Mouse (Mus musculus): ENCODE measurements at regions not wholly inside any gene's neighbourhood (a gene's known extent, or its start where the extent isn't known, plus 50 kb on each side); places are given as distances from the start of the nearest gene placed in this dataset.
A peak's percentile ranks its signal among the peaks of the same experiment; 100 is the strongest.

GRCm38 (mm10) chr7:136196424-136197160, 480.4 kb upstream of the Mki67 start:
- Histone ChIP-seq H3K4me2 (replicated peaks) (0 out of 2 replicates have a peak overlapping the region, but pooled peaks have one; percentile 14), H3K9me3 (no peaks in the 10 kb centered on the region), H3K36me3 (no peaks in the 10 kb centered on the region), H3K9ac (no peak overlapping the region), H3K27ac (no peak overlapping the region), H3K27me3 (replicated peaks) (no peaks in the 10 kb centered on the region), H3K4me3 (no peak overlapping the region), H3K4me1 (peaks cover 10% of the 10 kb centered on the region; the same call in 1 of the 2 replicates)
- ATAC-seq (ENCODE audit: low FRiP score, low read depth) = no peak
- WGBS = 51% methylated on average over 17 of the region's 17 CpGs

GRCm38 (mm10) chr7:136208879-136209278, 492.7 kb upstream of the Mki67 start:
- no peak overlapping the region for H3K4me3 ChIP-seq
- no peaks in the 10 kb centered on the region for H3K27me3 ChIP-seq (replicated peaks)
- peaks cover 29% of the 10 kb centered on the region for H3K4me1 ChIP-seq
- no peaks in the 10 kb centered on the region for H3K36me3 ChIP-seq
- no peak overlapping the region; the same call in 1 of the 2 replicates for H3K4me2 ChIP-seq (replicated peaks)
- no peak for ATAC-seq (ENCODE audit: low FRiP score, low read depth)
- H3K9me3 ChIP-seq = no peaks in the 10 kb centered on the region
- WGBS = 48% methylated on average over 12 of the region's 12 CpGs
- no peak overlapping the region for H3K27ac ChIP-seq
- H3K9ac ChIP-seq = no peak overlapping the region

DNA sequence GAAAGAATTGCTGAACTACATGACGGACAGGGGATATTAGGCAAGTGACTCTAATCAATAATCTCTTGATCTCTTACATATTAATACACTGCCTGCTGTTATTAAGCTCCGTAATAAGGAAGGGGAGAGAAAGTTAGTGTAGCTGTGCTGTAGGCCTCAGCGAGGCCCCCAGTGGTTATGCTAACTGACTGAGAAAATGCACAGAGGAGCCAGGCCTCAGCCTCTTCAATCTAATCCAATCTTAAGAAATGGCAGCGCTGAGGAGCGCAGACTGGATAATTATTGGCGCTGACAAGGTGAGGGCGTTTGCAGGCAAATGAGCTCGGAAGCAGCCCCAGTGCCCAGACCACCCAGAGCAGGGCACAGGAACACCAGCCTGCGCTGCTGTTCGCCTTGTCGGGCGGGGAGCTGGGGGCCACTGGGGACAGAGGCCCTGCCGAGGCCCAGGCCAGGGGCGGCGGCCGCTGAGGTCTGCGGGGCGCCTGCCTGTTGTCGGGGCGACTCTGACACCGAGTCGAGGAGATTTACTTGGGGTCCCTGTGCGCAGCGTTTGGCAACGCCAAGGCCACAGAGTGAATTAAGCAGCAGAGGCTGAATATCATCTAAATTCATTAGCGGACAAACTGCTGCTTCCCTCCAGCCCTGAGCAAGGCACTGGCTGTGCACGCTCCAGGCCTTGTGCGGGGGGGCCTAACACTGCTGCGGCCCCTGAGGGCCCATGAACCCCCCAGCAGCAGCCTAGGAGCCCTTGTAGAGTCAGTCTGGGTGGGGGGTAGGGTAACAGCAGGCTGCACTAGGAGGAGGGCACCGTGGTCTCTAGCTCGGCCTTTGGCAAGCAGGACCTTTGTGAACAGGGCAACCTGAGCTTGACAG, 493.4 kb upstream of the Mki67 start:
- no peaks in the 10 kb centered on the region for H3K36me3 ChIP-seq
- peaks cover 34% of the 10 kb centered on the region for H3K4me1 ChIP-seq
- H3K4me2 ChIP-seq (replicated peaks) = peak overlapping the region; percentile 53
- no peaks in the 10 kb centered on the region for H3K9me3 ChIP-seq
- no peak overlapping the region for H3K4me3 ChIP-seq
- H3K9ac ChIP-seq = peak overlapping the region; percentile 42
- ATAC-seq (ENCODE audit: low FRiP score, low read depth) = peak; percentile 76
- WGBS = 16% methylated on average over 31 of the region's 31 CpGs
- H3K27ac ChIP-seq = peak overlapping the region; percentile 37
- no peaks in the 10 kb centered on the region for H3K27me3 ChIP-seq (replicated peaks)

DNA sequence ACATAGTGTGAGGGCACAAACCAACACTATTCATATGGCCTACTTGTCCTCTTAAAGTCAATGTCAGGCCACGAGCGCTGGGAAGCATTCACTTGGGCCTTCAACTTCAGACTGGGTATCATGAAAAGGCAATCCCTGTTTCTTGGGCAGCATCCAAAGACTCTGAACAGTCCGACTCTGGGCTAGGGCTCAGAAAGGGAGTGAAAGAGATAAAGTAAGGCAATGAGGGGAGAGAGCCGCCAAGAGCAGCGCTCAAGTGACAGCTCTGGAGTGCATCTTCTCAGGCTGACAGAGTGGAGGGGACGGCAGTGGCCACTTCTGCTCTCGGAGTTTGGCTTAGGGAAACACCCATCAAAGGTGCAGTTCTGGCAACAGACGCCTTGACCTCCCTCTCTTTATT, 496.3 kb upstream of the Mki67 start:
- no peak for ATAC-seq (ENCODE audit: low FRiP score, low read depth)
- no peaks in the 10 kb centered on the region for H3K27me3 ChIP-seq (replicated peaks)
- H3K36me3 ChIP-seq = no peaks in the 10 kb centered on the region
- WGBS = 59% methylated on average over 8 of the region's 8 CpGs
- no peak overlapping the region for H3K4me2 ChIP-seq (replicated peaks)
- H3K4me3 ChIP-seq = no peak overlapping the region
- peaks cover 38% of the 10 kb centered on the region for H3K4me1 ChIP-seq
- no peaks in the 10 kb centered on the region for H3K9me3 ChIP-seq
- H3K9ac ChIP-seq = no peak overlapping the region
- no peak overlapping the region for H3K27ac ChIP-seq

GRCm38 (mm10) chr7:136213057-136213961, 497.1 kb upstream of the Mki67 start:
- H3K9ac ChIP-seq = no peak overlapping the region
- no peak overlapping the region for H3K27ac ChIP-seq
- H3K27me3 ChIP-seq (replicated peaks) = no peaks in the 10 kb centered on the region
- H3K4me3 ChIP-seq = no peak overlapping the region
- 27% methylated on average over 11 of the region's 11 CpGs for WGBS
- H3K9me3 ChIP-seq = no peaks in the 10 kb centered on the region
- no peak for ATAC-seq (ENCODE audit: low FRiP score, low read depth)
- H3K36me3 ChIP-seq = no peaks in the 10 kb centered on the region
- H3K4me2 ChIP-seq (replicated peaks) = no peak overlapping the region
- peaks cover 38% of the 10 kb centered on the region for H3K4me1 ChIP-seq

- ATAC-seq (ENCODE audit: low FRiP score, low read depth) = no peak
- H3K4me1 ChIP-seq = peaks cover 36% of the 10 kb centered on the region
- no peak overlapping the region for H3K4me2 ChIP-seq (replicated peaks)
- no peaks in the 10 kb centered on the region for H3K27me3 ChIP-seq (replicated peaks)
- no peak overlapping the region for H3K9ac ChIP-seq
- H3K4me3 ChIP-seq = no peak overlapping the region
- H3K36me3 ChIP-seq = no peaks in the 10 kb centered on the region
- H3K27ac ChIP-seq = no peak overlapping the region
- WGBS = 40% methylated on average over 3 of the region's 3 CpGs
- H3K9me3 ChIP-seq = no peaks in the 10 kb centered on the region
Observed at GRCm38 (mm10) chr7:136213962-136214308, 497.8 kb upstream of the Mki67 start.

GRCm38 (mm10) chr7:136214415-136214814, 498.3 kb upstream of the Mki67 start:
- Histone ChIP-seq H3K27me3 (replicated peaks) (no peaks in the 10 kb centered on the region), H3K4me2 (replicated peaks) (0 out of 2 replicates have a peak overlapping the region, but pooled peaks have one; percentile 2), H3K4me1 (peaks cover 34% of the 10 kb centered on the region), H3K4me3 (no peak overlapping the region), H3K9ac (no peak overlapping the region), H3K27ac (no peak overlapping the region), H3K36me3 (no peaks in the 10 kb centered on the region), H3K9me3 (no peaks in the 10 kb centered on the region)
- WGBS = 13% methylated on average over 4 of the region's 4 CpGs
- no peak for ATAC-seq (ENCODE audit: low FRiP score, low read depth)

DNA sequence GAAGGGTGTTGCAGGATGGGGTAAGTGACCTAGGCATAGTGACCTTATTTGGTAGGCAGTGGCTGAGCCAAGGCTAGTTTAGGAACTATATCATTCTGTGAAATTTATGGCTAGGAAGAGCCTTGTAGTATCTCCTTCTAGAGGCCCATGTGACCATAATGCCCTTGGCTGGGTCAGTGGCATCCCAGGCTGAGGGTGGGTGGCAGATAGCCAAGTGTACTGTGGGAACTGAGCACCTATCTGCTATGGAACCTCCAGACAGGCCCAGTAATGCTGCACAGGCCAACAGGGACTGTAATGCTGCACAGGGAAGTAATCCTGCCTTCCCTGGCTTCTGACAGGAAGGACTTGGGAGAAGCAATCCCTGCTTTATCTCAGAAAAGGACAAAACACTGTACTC, 500.6 kb upstream of the Mki67 start:
- no peaks in the 10 kb centered on the region for H3K9me3 ChIP-seq
- peaks cover 42% of the 10 kb centered on the region for H3K4me1 ChIP-seq
- no peak overlapping the region for H3K4me3 ChIP-seq

DNA sequence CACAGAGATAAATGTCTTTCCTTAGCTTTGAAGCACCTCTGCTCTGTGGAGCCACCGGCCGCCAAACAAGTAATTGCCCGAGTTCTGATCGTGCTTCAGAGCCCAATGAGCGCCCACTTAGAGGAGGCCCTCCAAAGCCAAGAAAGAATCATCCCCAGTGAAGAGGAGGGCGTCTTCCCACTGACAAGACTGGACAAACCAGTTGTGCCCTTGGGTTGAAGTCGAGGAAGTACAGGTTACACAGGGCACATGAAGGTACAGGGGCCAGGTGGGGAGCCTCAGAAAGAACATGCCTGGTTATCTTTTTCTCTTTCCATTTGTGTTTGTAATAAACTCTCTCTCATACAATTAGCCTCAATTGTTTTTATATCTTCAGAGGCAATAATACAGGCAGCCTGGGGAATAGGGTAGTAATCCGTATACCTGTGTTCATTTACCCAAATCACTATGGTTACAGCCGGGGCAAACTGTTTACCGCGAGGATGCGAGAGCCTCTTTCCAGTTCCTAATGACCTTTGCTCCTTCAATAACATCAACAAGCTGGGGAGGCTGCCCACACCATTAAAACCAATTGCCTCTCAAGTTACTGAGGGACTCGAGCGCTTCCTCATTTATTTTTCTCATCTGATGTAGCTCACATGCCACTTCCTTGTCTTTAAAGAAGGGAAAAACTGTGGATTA, 503.5 kb upstream of the Mki67 start:
- no peak overlapping the region for H3K4me3 ChIP-seq
- no peaks in the 10 kb centered on the region for H3K9me3 ChIP-seq
- no peaks in the 10 kb centered on the region for H3K36me3 ChIP-seq
- ATAC-seq (ENCODE audit: low FRiP score, low read depth) = no peak
- 30% methylated on average over 14 of the region's 14 CpGs for WGBS
- peaks cover 20% of the 10 kb centered on the region for H3K4me1 ChIP-seq
- H3K27me3 ChIP-seq (replicated peaks) = no peaks in the 10 kb centered on the region
- no peak overlapping the region for H3K4me2 ChIP-seq (replicated peaks)
- no peak overlapping the region for H3K27ac ChIP-seq
- H3K9ac ChIP-seq = no peak overlapping the region

More for the DNA sequence above, 500.6 kb upstream of the Mki67 start:
- Histone ChIP-seq H3K9ac (no peak overlapping the region), H3K4me2 (replicated peaks) (no peak overlapping the region), H3K36me3 (no peaks in the 10 kb centered on the region), H3K27ac (no peak overlapping the region), H3K27me3 (replicated peaks) (no peaks in the 10 kb centered on the region)
- ATAC-seq (ENCODE audit: low FRiP score, low read depth) = no peak

- H3K27me3 ChIP-seq (replicated peaks) = no peaks in the 10 kb centered on the region
- no peaks in the 10 kb centered on the region for H3K9me3 ChIP-seq
- no peak overlapping the region for H3K4me3 ChIP-seq
- 26% methylated on average over 5 of the region's 5 CpGs for WGBS
- peaks cover 18% of the 10 kb centered on the region for H3K4me1 ChIP-seq
- ATAC-seq (ENCODE audit: low FRiP score, low read depth) = peak; percentile 58; the same call in 1 of the 2 replicates
- H3K4me2 ChIP-seq (replicated peaks) = 0 out of 2 replicates have a peak overlapping the region, but pooled peaks have one; percentile 10
- H3K9ac ChIP-seq = no peak overlapping the region
- no peaks in the 10 kb centered on the region for H3K36me3 ChIP-seq
- no peak overlapping the region for H3K27ac ChIP-seq
Observed at GRCm38 (mm10) chr7:136220245-136221167, 504.3 kb upstream of the Mki67 start.

DNA sequence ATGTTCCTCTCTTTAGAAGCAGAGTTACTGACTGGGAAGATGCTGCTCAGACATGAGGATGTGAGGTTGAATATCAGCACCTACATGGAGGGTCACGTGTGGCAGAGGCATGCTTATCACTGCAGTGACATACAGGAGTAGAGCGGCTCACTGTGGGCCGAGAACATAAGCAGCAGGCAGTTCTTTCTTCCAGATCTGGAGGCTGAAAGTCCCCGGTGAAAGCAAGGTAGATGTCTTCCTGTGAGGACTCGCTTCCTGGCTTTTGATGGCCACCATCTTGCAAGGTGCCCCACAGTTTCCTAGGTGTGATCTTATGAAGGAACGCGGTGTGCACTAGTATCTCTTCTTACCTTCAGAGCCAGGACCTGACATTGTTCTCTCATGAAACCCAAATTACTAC, 505.5 kb upstream of the Mki67 start:
- WGBS = 94% methylated on average over 7 of the region's 7 CpGs

More for the DNA sequence above, 505.5 kb upstream of the Mki67 start:
- Histone ChIP-seq H3K4me1 (peaks cover 18% of the 10 kb centered on the region), H3K27me3 (replicated peaks) (no peaks in the 10 kb centered on the region), H3K9ac (no peak overlapping the region), H3K27ac (no peak overlapping the region), H3K4me3 (no peak overlapping the region), H3K4me2 (replicated peaks) (no peak overlapping the region), H3K36me3 (no peaks in the 10 kb centered on the region), H3K9me3 (no peaks in the 10 kb centered on the region)
- ATAC-seq (ENCODE audit: low FRiP score, low read depth) = no peak
